7 mouse cellular contexts compared by ENCODE assay signal in genomic region chr7:89477294-89477999, GRCm38 (mm10). TPM values are rescaled to one million over a fixed set of nuclear protein-coding genes. Genes with fewer than 3 reads are reported as not detected.
DNase-seq lines count a peak whose midpoint lies in the region; ATAC-seq and TF ChIP-seq lines count a peak whose summit lies in the region.

No protein-coding gene starts in this region.

- H3K36me3 ChIP-seq in kidney, postnatal 0 days (ENCODE audit: insufficient read depth, low read length): no peaks in the 10 kb centered on the region
- no peaks in the 10 kb centered on the region for H3K36me3 ChIP-seq in stomach, embryonic 15.5 days

- peak; percentile 89 for TF ChIP-seq CTCF in kidney, postnatal 0 days (IDR thresholded peaks at IDR 0.05; ENCODE audit: low read depth)

- H3K4me3 ChIP-seq in kidney, postnatal 0 days (replicated peaks; ENCODE audit: low read depth, low read length): no peak overlapping the region
- H3K4me3 ChIP-seq in stomach, embryonic 15.5 days (replicated peaks): no peak overlapping the region

- 3% methylated on average over 1 of the region's 1 CpGs for WGBS in kidney, postnatal 0 days
- WGBS in stomach, embryonic 15.5 days: 9% methylated on average over 1 of the region's 1 CpGs

- no peaks in the 10 kb centered on the region for H3K9me3 ChIP-seq in kidney, postnatal 0 days (replicated peaks; ENCODE audit: low read length)
- no peaks in the 10 kb centered on the region for H3K9me3 ChIP-seq in stomach, embryonic 15.5 days

- no peak overlapping the region for H3K9ac ChIP-seq in kidney, postnatal 0 days (ENCODE audit: low read depth, low read length)
- H3K9ac ChIP-seq in stomach, embryonic 15.5 days: no peak overlapping the region

- no peak overlapping the region for H3K27ac ChIP-seq in kidney, postnatal 0 days
- H3K27ac ChIP-seq in stomach, embryonic 15.5 days: no peak overlapping the region

- ATAC-seq in kidney, postnatal 0 days (replicated peaks; ENCODE audit: low FRiP score, low read depth): peak; percentile 78
- ATAC-seq in stomach, embryonic 15.5 days (ENCODE audit: insufficient read depth, low FRiP score, low read depth): peak; percentile 59; the same call in 1 of the 2 replicates

- H3K4me1 ChIP-seq in kidney, postnatal 0 days (replicated peaks; ENCODE audit: insufficient read depth, low read length): no peaks in the 10 kb centered on the region
- H3K4me1 ChIP-seq in stomach, embryonic 15.5 days: no peaks in the 10 kb centered on the region

- DNase-seq in urinary bladder, postnatal 25 days (ENCODE audit: low spot score): peak; percentile 40
- no peak for DNase-seq in urinary bladder, postnatal 14 days (ENCODE audit: low spot score)
- peak; percentile 29 for DNase-seq in c-Kit-positive CD71-positive TER-119-positive erythroid progenitor cells, embryonic 14.5 days (ENCODE audit: low spot score)
- DNase-seq in forelimb bud, embryonic 11.5 days (ENCODE audit: low read depth, low spot score): peak; percentile 73
- DNase-seq in kidney, postnatal 0 days (ENCODE audit: low spot score): peak; percentile 92
- DNase-seq in lung, postnatal 36 days: peak; percentile 70

- H3K4me2 ChIP-seq in kidney, postnatal 0 days (ENCODE audit: low read length): no peak overlapping the region
- H3K4me2 ChIP-seq in stomach, embryonic 15.5 days: no peak overlapping the region

- no peaks in the 10 kb centered on the region for H3K27me3 ChIP-seq in kidney, postnatal 0 days (ENCODE audit: insufficient read depth, low read length)
- no peaks in the 10 kb centered on the region for H3K27me3 ChIP-seq in stomach, embryonic 15.5 days (replicated peaks)

RNA-seq across cellular contexts. Expression of gene Prss23, which starts 49.5 kb away (rescaled TPM):
- polyA plus RNA-seq in kidney, postnatal 0 days (2015; fragmentation: Nextera tagmentation; extraction: Ambion mirVana): 114 TPM in 2 replicates
- 65.8 and 73.6 TPM in 2 replicates for polyA plus RNA-seq in stomach, embryonic 15.5 days (2015; fragmentation: Nextera tagmentation; extraction: Ambion mirVana)
